Comparison of ENCODE assay signal across 28 mouse cellular contexts in the genomic region with DNA sequence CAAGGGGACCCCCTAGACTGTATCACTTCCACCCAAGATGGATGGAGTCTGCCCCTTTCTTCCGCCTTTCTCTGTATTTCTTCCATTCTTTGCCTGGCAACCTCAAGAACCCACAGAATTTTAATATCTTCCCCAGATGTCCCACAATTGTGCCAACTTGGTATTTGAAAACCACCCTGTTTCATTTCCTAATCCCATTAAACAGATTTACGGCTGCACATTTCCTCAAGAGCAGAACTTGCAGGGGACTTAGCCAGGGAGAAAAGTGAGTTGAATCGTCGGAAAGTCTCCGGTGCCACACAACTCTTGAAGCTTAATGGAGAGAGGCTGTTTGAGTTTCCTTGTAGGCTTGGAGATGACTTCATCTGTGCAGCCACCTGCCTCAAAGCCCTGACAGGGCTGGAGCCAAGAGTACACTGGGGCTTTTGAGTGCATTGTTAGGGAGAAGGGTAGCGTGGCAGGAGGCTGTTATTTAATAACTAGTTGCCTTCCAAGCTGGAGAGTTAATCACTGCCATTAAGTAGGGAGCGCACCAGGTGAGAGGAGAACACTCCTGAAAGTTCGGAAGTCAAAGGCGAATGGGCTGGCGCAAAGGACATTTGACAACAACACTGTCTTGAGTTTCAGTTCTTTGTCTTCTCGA.
DNase-seq lines count a peak whose midpoint lies in the region; ATAC-seq and TF ChIP-seq lines count a peak whose summit lies in the region.
"Had no signal": no experiment of that assay in that cellular context is flagged by ENCODE, and none has a peak within 500 bp of the region (broad histone marks: within the 10 kb centered on the region; RNA-seq: fewer than 3 reads in every experiment).

No protein-coding gene starts in this region.

- no peak overlapping the region for H3K4me2 ChIP-seq in embryonic facial prominence, embryonic 14.5 days (ENCODE audit: low read depth, low read length)
- no peak overlapping the region for H3K4me2 ChIP-seq in hindbrain, embryonic 14.5 days (replicated peaks)
- H3K4me2 ChIP-seq: embryonic facial prominence, embryonic 12.5 days; heart, embryonic 11.5 days; hindbrain, embryonic 12.5 days; limb, embryonic 15.5 days; liver, embryonic 13.5 days; midbrain, embryonic 13.5 days; stomach, embryonic 15.5 days had no signal

- ATAC-seq in embryonic facial prominence, embryonic 14.5 days (ENCODE audit: low read depth), result peak; percentile 37; the same call in 1 of the 2 replicates
- ATAC-seq in hindbrain, embryonic 14.5 days (ENCODE audit: low FRiP score), result no peak
- ATAC-seq: forebrain, embryonic 16.5 days; lung, postnatal 0 days; midbrain, embryonic 13.5 days had no signal

- DNase-seq in embryonic facial prominence, embryonic 14.5 days (ENCODE audit: low spot score), result no peak
- DNase-seq in embryonic facial prominence, embryonic 10.5 days (ENCODE audit: low spot score), result no peak
- peak; percentile 83 for DNase-seq in kidney, adult 2 months
- DNase-seq in kidney, postnatal 25 days, result no peak
- peak; percentile 82 for DNase-seq in kidney, adult 9 months
- DNase-seq in kidney, postnatal 14 days, result peak; percentile 17
- no peak for DNase-seq in cerebellum, postnatal 25 days
- no peak for DNase-seq in hindbrain, embryonic 14.5 days (ENCODE audit: low spot score)
- DNase-seq: adrenal gland, postnatal 10 days; cerebellum, adult 18-20 months; cerebellum, postnatal 14 days; gastrocnemius, postnatal 10 days; heart, postnatal 36 days; layer of hippocampus, postnatal 36 days; liver, embryonic 13.5 days; lung, adult 18-20 months; lung, postnatal 4 days had no signal

- no peak overlapping the region for H3K4me3 ChIP-seq in embryonic facial prominence, embryonic 14.5 days (ENCODE audit: low read depth, low read length)
- H3K4me3 ChIP-seq in embryonic facial prominence, embryonic 10.5 days, result no peak overlapping the region
- no peak overlapping the region for H3K4me3 ChIP-seq in kidney, adult 2 months (ENCODE audit: insufficient read depth, low read depth, low read length)
- H3K4me3 ChIP-seq in hindbrain, embryonic 14.5 days (replicated peaks; ENCODE audit: low read length), result no peak overlapping the region
- H3K4me3 ChIP-seq: embryonic facial prominence, embryonic 12.5 days; forebrain, embryonic 10.5 days; hindbrain, embryonic 12.5 days; limb, embryonic 10.5 days; limb, embryonic 15.5 days; liver, embryonic 13.5 days; megakaryocyte, embryonic 14.5 days; midbrain, embryonic 13.5 days; stomach, embryonic 15.5 days had no signal

- H3K9ac ChIP-seq in embryonic facial prominence, embryonic 14.5 days (ENCODE audit: low read depth, low read length), result no peak overlapping the region
- H3K9ac ChIP-seq in hindbrain, embryonic 14.5 days, result no peak overlapping the region
- H3K9ac ChIP-seq: embryonic facial prominence, embryonic 12.5 days; hindbrain, embryonic 12.5 days; limb, embryonic 15.5 days; liver, embryonic 13.5 days; midbrain, embryonic 13.5 days; stomach, embryonic 15.5 days had no signal

- TF ChIP-seq POLR2A in kidney, adult 2 months (IDR thresholded peaks at IDR 0.05; ENCODE audit: low read depth, low read length), result no peak

- H3K4me1 ChIP-seq in embryonic facial prominence, embryonic 14.5 days (ENCODE audit: control insufficient read depth, insufficient read depth, low read length), result no peaks in the 10 kb centered on the region
- peaks cover 8% of the 10 kb centered on the region; the same call in 1 of the 2 replicates for H3K4me1 ChIP-seq in embryonic facial prominence, embryonic 10.5 days
- peaks cover 5% of the 10 kb centered on the region; the same call in 1 of the 2 replicates for H3K4me1 ChIP-seq in kidney, adult 2 months (ENCODE audit: control insufficient read depth, insufficient read depth, low read length)
- no peaks in the 10 kb centered on the region; the same call in 1 of the 2 replicates for H3K4me1 ChIP-seq in hindbrain, embryonic 14.5 days (replicated peaks; ENCODE audit: control insufficient read depth, insufficient read depth, low read length)
- H3K4me1 ChIP-seq: limb, embryonic 15.5 days; liver, embryonic 13.5 days; megakaryocyte, embryonic 14.5 days; stomach, embryonic 15.5 days had no signal

- no peaks in the 10 kb centered on the region for H3K36me3 ChIP-seq in embryonic facial prominence, embryonic 14.5 days (ENCODE audit: control insufficient read depth, insufficient read depth, low read length)
- no peaks in the 10 kb centered on the region for H3K36me3 ChIP-seq in embryonic facial prominence, embryonic 10.5 days (replicated peaks)
- no peaks in the 10 kb centered on the region for H3K36me3 ChIP-seq in kidney, adult 2 months (ENCODE audit: control insufficient read depth, insufficient read depth, low read length)
- no peaks in the 10 kb centered on the region for H3K36me3 ChIP-seq in hindbrain, embryonic 14.5 days (replicated peaks; ENCODE audit: control insufficient read depth, insufficient read depth)
- H3K36me3 ChIP-seq: embryonic facial prominence, embryonic 12.5 days; forebrain, embryonic 10.5 days; hindbrain, embryonic 12.5 days; limb, embryonic 10.5 days; limb, embryonic 15.5 days; liver, embryonic 13.5 days; midbrain, embryonic 13.5 days; stomach, embryonic 15.5 days had no signal

- no peak for TF ChIP-seq CTCF in kidney, adult 2 months (conservative IDR thresholded peaks at IDR 0.05; ENCODE audit: insufficient read depth, insufficient read length, low read depth, low read length)

- no peak overlapping the region for H3K27ac ChIP-seq in embryonic facial prominence, embryonic 14.5 days (replicated peaks; ENCODE audit: low read depth, low read length)
- no peak overlapping the region for H3K27ac ChIP-seq in embryonic facial prominence, embryonic 10.5 days (replicated peaks)
- H3K27ac ChIP-seq in kidney, adult 2 months (ENCODE audit: insufficient read depth, low read depth, low read length), result no peak overlapping the region
- no peak overlapping the region for H3K27ac ChIP-seq in hindbrain, embryonic 14.5 days
- H3K27ac ChIP-seq: embryonic facial prominence, embryonic 12.5 days; forebrain, embryonic 10.5 days; hindbrain, embryonic 12.5 days; limb, embryonic 10.5 days; limb, embryonic 15.5 days; liver, embryonic 13.5 days; midbrain, embryonic 13.5 days; stomach, embryonic 15.5 days had no signal

- H3K27me3 ChIP-seq in embryonic facial prominence, embryonic 14.5 days (replicated peaks; ENCODE audit: control insufficient read depth, insufficient read depth, low read length), result no peaks in the 10 kb centered on the region
- no peaks in the 10 kb centered on the region for H3K27me3 ChIP-seq in embryonic facial prominence, embryonic 10.5 days (replicated peaks; ENCODE audit: low read depth, poor library complexity, severe bottlenecking)
- H3K27me3 ChIP-seq in kidney, adult 2 months (replicated peaks; ENCODE audit: control insufficient read depth, insufficient read depth, low read length), result no peaks in the 10 kb centered on the region
- H3K27me3 ChIP-seq in hindbrain, embryonic 14.5 days (ENCODE audit: control insufficient read depth, insufficient read depth, low read length), result no peaks in the 10 kb centered on the region
- H3K27me3 ChIP-seq: embryonic facial prominence, embryonic 12.5 days; hindbrain, embryonic 12.5 days; limb, embryonic 15.5 days; liver, embryonic 13.5 days; megakaryocyte, embryonic 14.5 days; stomach, embryonic 15.5 days had no signal

- WGBS in embryonic facial prominence, embryonic 14.5 days, result 70% methylated on average over 11 of the region's 11 CpGs
- 81% methylated on average over 11 of the region's 11 CpGs for WGBS in embryonic facial prominence, embryonic 10.5 days
- 28% methylated on average over 11 of the region's 11 CpGs for WGBS in kidney, adult 2 months
- 72% methylated on average over 11 of the region's 11 CpGs for WGBS in hindbrain, embryonic 14.5 days

- no peaks in the 10 kb centered on the region for H3K9me3 ChIP-seq in embryonic facial prominence, embryonic 14.5 days (ENCODE audit: control insufficient read depth, low read length)
- H3K9me3 ChIP-seq in embryonic facial prominence, embryonic 10.5 days, result no peaks in the 10 kb centered on the region
- no peaks in the 10 kb centered on the region for H3K9me3 ChIP-seq in hindbrain, embryonic 14.5 days (ENCODE audit: control insufficient read depth, low read length)
- H3K9me3 ChIP-seq: embryonic facial prominence, embryonic 12.5 days; forebrain, embryonic 10.5 days; hindbrain, embryonic 12.5 days; limb, embryonic 10.5 days; limb, embryonic 15.5 days; liver, embryonic 13.5 days; midbrain, embryonic 13.5 days; stomach, embryonic 15.5 days had no signal

Comparison
In these comparisons a context has a peak if more than half of its experiments do, and no peak if none do; other contexts are left out.
1. DNase-seq: peak in kidney, adult 2 months (single experiment), kidney, adult 9 months (single experiment) and kidney, postnatal 14 days (single experiment); none in embryonic facial prominence, embryonic 14.5 days (single experiment), embryonic facial prominence, embryonic 10.5 days (single experiment), kidney, postnatal 25 days (0 of 2), cerebellum, postnatal 25 days (0 of 2) and hindbrain, embryonic 14.5 days (single experiment).